Mouse (Mus musculus) G1E (cell line): ENCODE data around the gene Vps54.

ENCODE experiments used
- CTCF ChIP-seq: IDR thresholded peaks from 2 replicates; pipeline ENCODE4 v1.5.1; 2012; ENCODE audit warnings: low read depth, low read length, inconsistent platforms, mixed read lengths
- GATA1 ChIP-seq: IDR thresholded peaks from 2 replicates; pipeline ENCODE4 v1.6.1; 2012; ENCODE audit warnings: borderline replicate concordance, low read length, inconsistent platforms, mixed read lengths
- TAL1 ChIP-seq: conservative IDR thresholded peaks from 2 replicates; pipeline ENCODE4 v1.6.1; 2012; ENCODE audit warnings: low read depth, low read length, inconsistent platforms, mixed read lengths

GRCm38 (mm10) chr11:21235821-21236220, 3.3 kb upstream of the Vps54 start:
- TF ChIP-seq CTCF, result no peak
- TF ChIP-seq TAL1, result no peak
- no peak for TF ChIP-seq GATA1
